Mouse (Mus musculus) kidney, adult 2 months (tissue): ENCODE data around the gene 1700001C02Rik. TPM values are rescaled to one million over a fixed set of nuclear protein-coding genes. Genes with fewer than 3 reads are reported as not detected.

Experiments used
- DNase-seq: peaks from one replicate; pipeline ENCODE4 v3.0.0; 2021
- H3K27ac ChIP-seq: fragments of 200-500 bp; 2 replicates; pipeline ENCODE4 v1.5.1; 2012; ENCODE audit warnings: low read depth, low read length, control low read depth, inconsistent platforms; ENCODE audit not compliant: insufficient read depth
- H3K27me3 ChIP-seq: fragments of 200-500 bp; replicated peaks from 2 replicates; pipeline ENCODE4 v1.6.1; 2012; ENCODE audit warnings: mild to moderate bottlenecking, moderate library complexity, low read length, inconsistent platforms; ENCODE audit not compliant: control insufficient read depth, insufficient read depth
- H3K36me3 ChIP-seq: fragments of 200-500 bp; 2 replicates; pipeline ENCODE4 v1.6.1; 2012; ENCODE audit warnings: mild to moderate bottlenecking, moderate library complexity, low read length, inconsistent platforms; ENCODE audit not compliant: control insufficient read depth, insufficient read depth
- H3K4me1 ChIP-seq: fragments of 200-500 bp; 2 replicates; pipeline ENCODE4 v1.6.1; 2011; ENCODE audit warnings: low read length; ENCODE audit not compliant: control insufficient read depth, insufficient read depth
- H3K4me3 ChIP-seq: fragments of 200-500 bp; 2 replicates; pipeline ENCODE4 v1.5.1; 2011; ENCODE audit warnings: mild to moderate bottlenecking, low read depth, low read length, control low read depth; ENCODE audit not compliant: insufficient read depth
- CTCF ChIP-seq: fragments of 200-500 bp; conservative IDR thresholded peaks from 2 replicates; pipeline ENCODE4 v1.5.1; 2011; ENCODE audit warnings: low read depth, mild to moderate bottlenecking, control low read depth, low read length, moderate library complexity, mixed read lengths; ENCODE audit not compliant: insufficient read depth, insufficient read length
- POLR2A ChIP-seq: fragments of 200-500 bp; IDR thresholded peaks from one replicate; pipeline ENCODE4 v1.6.1; 2011; ENCODE audit warnings: low read depth, low read length, control low read depth
- WGBS: fragments of 180-500 bp; shearing (Covaris S2); methylation state at CpG from one replicate; pipeline ENCODE4 v1.1.7; 2018; 5-methylcytosine and 5-hydroxymethylcytosine counted together
- polyA plus RNA-seq: library from polyadenylated mRNA; depleted of rRNA; stranded (reverse); fragments of >200 nt; gene quantifications from 2 replicates; pipeline ENCODE4 v1.2.3, GENCODE M21; 2012; rRNA removed

Gene 1700001C02Rik
- polyA plus RNA-seq, 1 experiment, result not detected

- no peak overlapping the region for H3K27ac ChIP-seq
These were observed 61.3 kb downstream of the 1700001C02Rik start for GRCm38 (mm10) chr5:30527129-30527528.

GRCm38 (mm10) chr5:30528906-30529305 is 63.1 kb downstream of the 1700001C02Rik start:
- 38% methylated on average over 4 of the region's 4 CpGs for WGBS
- Histone ChIP-seq H3K27me3 (no peaks in the 10 kb centered on the region), H3K4me1 (no peaks in the 10 kb centered on the region), H3K4me3 (no peak overlapping the region), H3K36me3 (no peaks in the 10 kb centered on the region), H3K27ac (no peak overlapping the region)
- TF ChIP-seq CTCF, result no peak
- no peak for TF ChIP-seq POLR2A
- DNase-seq, result peak; percentile 7

More at GRCm38 (mm10) chr5:30527129-30527528, 61.3 kb downstream of the 1700001C02Rik start:
- H3K27me3 ChIP-seq, result no peaks in the 10 kb centered on the region
- no peak overlapping the region for H3K4me3 ChIP-seq
- H3K36me3 ChIP-seq, result no peaks in the 10 kb centered on the region
- DNase-seq, result no peak
- no peaks in the 10 kb centered on the region for H3K4me1 ChIP-seq
- TF ChIP-seq CTCF (no peak), POLR2A (no peak)
- WGBS, result 88% methylated on average over 5 of the region's 5 CpGs

Other genes with a start within 250 kb of the 1700001C02Rik start
- gene Selenoi, start 233.5 kb upstream of the 1700001C02Rik start, polyA plus RNA-seq, result 18.2 and 20.0 TPM in 2 replicates
- 0.08 and 0.28 TPM in 2 replicates for gene Drc1, start 184.7 kb upstream of the 1700001C02Rik start, polyA plus RNA-seq
- gene Otof, start 4.1 kb upstream of the 1700001C02Rik start, polyA plus RNA-seq, result 0.05 TPM in 1 of 2 replicates, not detected in the other
- gene Cib4, start 79.8 kb downstream of the 1700001C02Rik start, polyA plus RNA-seq, result not detected in 2 replicates
- 25.0 and 30.0 TPM in 2 replicates for gene Kcnk3, start 122.1 kb downstream of the 1700001C02Rik start, polyA plus RNA-seq
- gene Slc35f6, start 181.9 kb downstream of the 1700001C02Rik start, polyA plus RNA-seq, result 51.2 and 70.6 TPM in 2 replicates
- 6.3 and 6.6 TPM in 2 replicates for gene Cenpa, start 200.7 kb downstream of the 1700001C02Rik start, polyA plus RNA-seq
- 0.54 and 0.58 TPM in 2 replicates for gene Dpysl5, start 245.5 kb downstream of the 1700001C02Rik start, polyA plus RNA-seq